Mouse (Mus musculus): ENCODE measurements around the gene Rcc2. TPM values are rescaled to one million over a fixed set of nuclear protein-coding genes. Genes with fewer than 3 reads are reported as not detected.

Gene Rcc2
- polyA plus RNA-seq, 2 experiments = 16.5 to 50.3 TPM

GRCm38 (mm10) chr4:140744654-140745053 lies 44.3 kb downstream of the Rcc2 start:
- Histone ChIP-seq H3K27ac (no peak overlapping the region), H3K36me3 (replicated peaks; ENCODE audit: control insufficient read depth, insufficient read depth, low read depth) (no peaks in the 10 kb centered on the region), H3K4me1 (replicated peaks; ENCODE audit: control insufficient read depth in 2 of 2, insufficient read depth in 2 of 2, low read length in 1 of 2) (no peaks in the 10 kb centered on the region), H3K9ac (replicated peaks) (no peak overlapping the region), H3K9me3 (ENCODE audit: control insufficient read depth, low read length) (no peaks in the 10 kb centered on the region), H3K4me3 (ENCODE audit: insufficient read depth in 1 of 2, low read depth in 2 of 2, low read length in 2 of 2) (no peak overlapping the region), H3K27me3 (ENCODE audit: control insufficient read depth, insufficient read depth, low read length) (no peaks in the 10 kb centered on the region), H3K4me2 (ENCODE audit: low read depth) (no peak overlapping the region)
- DNase-seq (ENCODE audit: low read depth in 3 of 3, low spot score in 3 of 3) = peak in 1 of 3 experiments; percentile 35
- no peak for ATAC-seq (ENCODE audit: insufficient read depth)
- WGBS (ENCODE audit: insufficient replicate concordance) = 4% methylated on average over 3 of the region's 3 CpGs
- peak; percentile 82 for TF ChIP-seq CTCF (IDR thresholded peaks at IDR 0.05; ENCODE audit: low read depth)
- no peak for TF ChIP-seq EP300 (IDR thresholded peaks at IDR 0.05; ENCODE audit: low read depth)

GRCm38 (mm10) chr4:140747978-140748377 lies 47.6 kb downstream of the Rcc2 start:
- 34% methylated on average over 12 of the region's 12 CpGs for WGBS (ENCODE audit: insufficient replicate concordance)
- Histone ChIP-seq H3K9ac (replicated peaks) (no peak overlapping the region), H3K4me3 (ENCODE audit: insufficient read depth in 1 of 2, low read depth in 2 of 2, low read length in 2 of 2) (no peak overlapping the region), H3K4me2 (ENCODE audit: low read depth) (no peak overlapping the region), H3K9me3 (ENCODE audit: control insufficient read depth, low read length) (no peaks in the 10 kb centered on the region), H3K36me3 (replicated peaks; ENCODE audit: control insufficient read depth, insufficient read depth, low read depth) (no peaks in the 10 kb centered on the region), H3K27ac (no peak overlapping the region), H3K27me3 (ENCODE audit: control insufficient read depth, insufficient read depth, low read length) (no peaks in the 10 kb centered on the region), H3K4me1 (replicated peaks; ENCODE audit: control insufficient read depth in 2 of 2, insufficient read depth in 2 of 2, low read length in 1 of 2) (no peaks in the 10 kb centered on the region)
- DNase-seq (ENCODE audit: low read depth in 3 of 3, low spot score in 3 of 3) (no peak), ATAC-seq (ENCODE audit: insufficient read depth) (no peak)
- TF ChIP-seq CTCF (IDR thresholded peaks at IDR 0.05; ENCODE audit: low read depth) = no peak
- TF ChIP-seq EP300 (IDR thresholded peaks at IDR 0.05; ENCODE audit: low read depth) = no peak

- no peak overlapping the region for H3K27ac ChIP-seq
- H3K36me3 ChIP-seq (replicated peaks; ENCODE audit: control insufficient read depth, insufficient read depth, low read depth) = no peaks in the 10 kb centered on the region
- ATAC-seq (ENCODE audit: insufficient read depth) (no peak), DNase-seq (ENCODE audit: low read depth in 3 of 3, low spot score in 3 of 3) (no peak)
- H3K4me2 ChIP-seq (ENCODE audit: low read depth) = peak overlapping the region; percentile 41; the same call in 1 of the 2 replicates
- H3K9me3 ChIP-seq (ENCODE audit: control insufficient read depth, low read length) = no peaks in the 10 kb centered on the region
- 13% methylated on average over 19 of the region's 19 CpGs for WGBS (ENCODE audit: insufficient replicate concordance)
- H3K9ac ChIP-seq (replicated peaks) = no peak overlapping the region
- H3K27me3 ChIP-seq (ENCODE audit: control insufficient read depth, insufficient read depth, low read length) = no peaks in the 10 kb centered on the region
- no peak for TF ChIP-seq EP300 (IDR thresholded peaks at IDR 0.05; ENCODE audit: low read depth)
- TF ChIP-seq CTCF (IDR thresholded peaks at IDR 0.05; ENCODE audit: low read depth) = peak; percentile 38
- H3K4me3 ChIP-seq (ENCODE audit: insufficient read depth in 1 of 2, low read depth in 2 of 2, low read length in 2 of 2) = no peak overlapping the region
- no peaks in the 10 kb centered on the region for H3K4me1 ChIP-seq (replicated peaks; ENCODE audit: control insufficient read depth in 2 of 2, insufficient read depth in 2 of 2, low read length in 1 of 2)
These were observed 50.0 kb downstream of the Rcc2 start for GRCm38 (mm10) chr4:140750328-140750727.

- DNase-seq (ENCODE audit: low read depth in 3 of 3, low spot score in 3 of 3) (no peak), ATAC-seq (ENCODE audit: insufficient read depth) (no peak)
- 45% methylated on average over 7 of the region's 7 CpGs for WGBS (ENCODE audit: insufficient replicate concordance)
- Histone ChIP-seq H3K4me1 (replicated peaks; ENCODE audit: control insufficient read depth in 2 of 2, insufficient read depth in 2 of 2, low read length in 1 of 2) (no peaks in the 10 kb centered on the region), H3K9me3 (ENCODE audit: control insufficient read depth, low read length) (no peaks in the 10 kb centered on the region), H3K4me3 (ENCODE audit: insufficient read depth in 1 of 2, low read depth in 2 of 2, low read length in 2 of 2) (no peak overlapping the region), H3K27me3 (ENCODE audit: control insufficient read depth, insufficient read depth, low read length) (no peaks in the 10 kb centered on the region), H3K9ac (replicated peaks) (no peak overlapping the region), H3K36me3 (replicated peaks; ENCODE audit: control insufficient read depth, insufficient read depth, low read depth) (no peaks in the 10 kb centered on the region), H3K27ac (no peak overlapping the region), H3K4me2 (ENCODE audit: low read depth) (no peak overlapping the region)
- no peak for TF ChIP-seq CTCF (IDR thresholded peaks at IDR 0.05; ENCODE audit: low read depth)
- TF ChIP-seq EP300 (IDR thresholded peaks at IDR 0.05; ENCODE audit: low read depth) = no peak
These were observed 53.0 kb downstream of the Rcc2 start for GRCm38 (mm10) chr4:140753366-140753765.

GRCm38 (mm10) chr4:140755811-140756210 lies 55.5 kb downstream of the Rcc2 start:
- Histone ChIP-seq H3K9me3 (ENCODE audit: control insufficient read depth, low read length) (no peaks in the 10 kb centered on the region), H3K27ac (no peak overlapping the region), H3K9ac (replicated peaks) (no peak overlapping the region), H3K4me3 (ENCODE audit: insufficient read depth in 1 of 2, low read depth in 2 of 2, low read length in 2 of 2) (no peak overlapping the region), H3K4me2 (ENCODE audit: low read depth) (no peak overlapping the region), H3K36me3 (replicated peaks; ENCODE audit: control insufficient read depth, insufficient read depth, low read depth) (no peaks in the 10 kb centered on the region), H3K27me3 (ENCODE audit: control insufficient read depth, insufficient read depth, low read length) (no peaks in the 10 kb centered on the region), H3K4me1 (replicated peaks; ENCODE audit: control insufficient read depth in 2 of 2, insufficient read depth in 2 of 2, low read length in 1 of 2) (no peaks in the 10 kb centered on the region)
- ATAC-seq (ENCODE audit: insufficient read depth) (no peak), DNase-seq (ENCODE audit: low read depth in 3 of 3, low spot score in 3 of 3) (no peak)
- 54% methylated on average over 3 of the region's 3 CpGs for WGBS (ENCODE audit: insufficient replicate concordance)
- TF ChIP-seq CTCF (IDR thresholded peaks at IDR 0.05; ENCODE audit: low read depth) = no peak
- no peak for TF ChIP-seq EP300 (IDR thresholded peaks at IDR 0.05; ENCODE audit: low read depth)
